Mouse (Mus musculus) duodenum, adult 2 months (tissue): ENCODE results near the gene Uqcc3. TPM values are rescaled to one million over a fixed set of nuclear protein-coding genes. Genes with fewer than 3 reads are reported as not detected.

Experiments used
- polyA plus RNA-seq: library from polyadenylated mRNA; depleted of rRNA; stranded (reverse); fragments of >200 nt; gene quantifications from 2 replicates; pipeline ENCODE4 v1.2.3, GENCODE M21; 2012; ENCODE audit warnings: low replicate concordance; rRNA removed

Uqcc3 gene
- 8.7 and 9.9 TPM in 2 replicates for polyA plus RNA-seq

DNA sequence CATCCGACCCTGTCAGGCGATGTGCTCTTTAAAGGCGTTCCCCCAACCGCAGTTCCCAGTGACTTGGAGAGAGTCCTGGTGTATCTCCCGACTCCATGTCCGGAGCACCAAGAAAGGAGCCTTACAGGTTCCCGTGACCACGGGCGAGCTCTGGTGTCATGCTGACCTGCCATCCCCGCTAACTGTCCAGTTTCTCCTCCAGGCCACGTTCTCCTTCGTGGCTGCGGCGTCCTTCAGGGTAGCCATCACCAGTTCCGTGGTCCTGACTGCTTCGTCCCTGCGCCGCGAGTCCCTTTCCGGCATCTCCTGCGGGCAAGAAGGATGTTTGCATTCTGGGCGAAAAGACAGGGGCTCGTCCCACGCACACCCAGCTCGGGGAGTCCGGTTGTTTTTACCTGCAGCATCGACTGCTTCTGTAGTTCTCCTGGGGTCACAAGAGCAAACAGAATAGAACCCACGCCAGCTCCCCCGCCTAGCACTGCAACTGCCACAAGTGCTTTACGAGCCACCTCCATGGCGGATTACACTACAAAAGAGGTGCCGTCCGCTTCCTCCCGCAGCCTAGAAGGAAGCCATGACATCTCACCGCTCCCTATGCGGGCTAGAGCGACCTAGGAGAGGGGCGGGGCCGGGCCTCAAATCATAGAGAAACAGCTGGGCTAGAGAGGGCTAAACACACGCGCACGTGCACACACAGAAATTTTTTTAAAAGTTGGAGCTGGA lies at the start of gene Uqcc3:
Uqcc3 (minus strand) TSS at position 613 of the 723 bp plus-strand sequence.

GRCm38 (mm10) chr19:8929224-8930088 lies 48.7 kb upstream of the Uqcc3 start, which contains the start of the genes Rom1 and Eml3:
TSS of gene Rom1 (minus strand) at chr19:8929356.
TSS of gene Eml3 (plus strand) at chr19:8929552.

GRCm38 (mm10) chr19:8920073-8920736 lies 39.5 kb upstream of the Uqcc3 start, which contains the start of gene B3gat3:
TSS of gene B3gat3 (plus strand) at chr19:8920374.

DNA sequence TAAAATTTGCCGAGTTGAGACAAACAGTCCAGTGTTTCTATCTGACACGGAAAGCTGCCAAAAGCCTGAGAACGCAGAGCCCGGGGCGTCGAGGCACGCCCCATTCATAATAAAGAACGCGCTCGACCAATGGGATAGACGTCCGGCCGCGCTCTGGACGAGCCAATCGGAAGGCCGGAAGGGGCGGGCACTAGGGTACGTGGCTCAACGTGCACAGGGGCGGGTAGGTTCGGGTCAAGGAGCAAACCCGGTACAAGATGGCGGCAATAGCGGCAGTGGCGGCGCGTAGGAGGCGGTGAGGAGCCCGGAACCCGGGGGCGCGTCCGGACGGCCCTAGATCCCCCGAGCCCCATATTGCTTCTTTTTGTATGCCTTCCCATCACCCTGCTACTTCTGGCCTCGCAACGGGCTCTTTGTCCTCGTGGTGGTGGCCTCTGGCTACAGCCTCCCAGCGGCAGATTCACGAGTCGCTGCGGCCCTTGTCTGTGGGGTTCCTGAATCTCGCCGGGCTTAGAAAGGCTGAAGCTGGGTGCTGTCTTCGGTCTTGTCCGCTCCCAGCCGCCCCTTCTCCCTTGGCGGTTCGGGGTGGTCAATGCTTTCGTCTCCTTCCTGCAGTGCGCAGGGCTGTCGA lies 17.3 kb upstream of the Uqcc3 start, which contains the start of gene Ganab:
Ganab (plus strand) TSS at position 207 of the 631 bp plus-strand sequence.

GRCm38 (mm10) chr19:8892829-8893766 lies 12.4 kb upstream of the Uqcc3 start, which contains the start of gene Ints5:
TSS of gene Ints5 (plus strand) at chr19:8893005.

GRCm38 (mm10) chr19:8888511-8889385 lies 8.0 kb upstream of the Uqcc3 start, which contains the start of the genes 1810009A15Rik and Gm49416:
TSS of gene 1810009A15Rik (plus strand) at chr19:8888853.
TSS of gene Gm49416 (plus strand) at chr19:8888926.

GRCm38 (mm10) chr19:8883616-8884015 lies 2.9 kb upstream of the Uqcc3 start, which contains the start of the genes Lbhd1 and Gm49403:
TSS of gene Lbhd1 (plus strand) at chr19:8883732.
TSS of gene Gm49403 (plus strand) at chr19:8883930.

GRCm38 (mm10) chr19:8871267-8872186 lies 9.2 kb downstream of the Uqcc3 start, which contains the start of gene Ubxn1:
TSS of gene Ubxn1 (plus strand) at chr19:8871496.

GRCm38 (mm10) chr19:8850402-8850901 lies 30.3 kb downstream of the Uqcc3 start, which contains the start of gene Lrrn4cl:
TSS of gene Lrrn4cl (plus strand) at chr19:8850768.

GRCm38 (mm10) chr19:8839103-8839907 lies 41.4 kb downstream of the Uqcc3 start, which contains the start of gene Gng3:
TSS of gene Gng3 (minus strand) at chr19:8839194.

DNA sequence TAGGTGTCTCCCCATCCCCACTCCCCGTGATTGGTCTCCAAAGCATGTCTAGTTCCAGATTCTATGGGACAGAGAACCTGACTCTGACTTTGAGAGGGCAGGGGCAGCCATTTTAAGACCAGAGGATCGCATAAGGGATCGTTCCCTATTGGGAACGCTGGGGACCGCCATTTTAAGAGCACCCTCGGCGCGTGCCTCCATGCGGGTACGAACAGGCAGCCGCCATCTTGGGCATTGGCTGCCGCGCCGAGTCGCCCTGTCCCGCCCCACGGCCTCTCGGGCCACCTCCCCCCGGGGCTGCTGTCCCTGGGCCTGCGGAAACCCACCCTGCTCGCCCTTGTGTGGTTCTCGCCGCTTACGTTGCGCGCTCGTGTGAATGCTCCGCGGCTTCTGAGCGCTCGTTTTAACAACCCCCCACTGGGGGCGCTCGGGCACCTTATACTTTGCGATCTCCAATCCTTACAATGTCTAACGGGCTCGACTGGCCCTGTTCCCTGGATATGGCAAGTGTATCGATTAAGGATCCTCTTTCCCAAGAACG lies 43.4 kb downstream of the Uqcc3 start, which contains the start of gene Bscl2:
Bscl2 (plus strand) TSS at position 217 of the 541 bp plus-strand sequence.

Other genes with a start within 250 kb of the Uqcc3 start
- gene Chrm1, start 217.1 kb downstream of the Uqcc3 start, polyA plus RNA-seq, result 2.3 and 6.0 TPM in 2 replicates
- gene Slc3a2, start 157.6 kb downstream of the Uqcc3 start, polyA plus RNA-seq, result 127 and 449 TPM in 2 replicates
- 12.4 and 17.1 TPM in 2 replicates for gene Wdr74, start 145.1 kb downstream of the Uqcc3 start, polyA plus RNA-seq
- not detected in 2 replicates for gene 1700092M07Rik, start 140.2 kb downstream of the Uqcc3 start, polyA plus RNA-seq
- gene Stx5a, start 139.5 kb downstream of the Uqcc3 start, polyA plus RNA-seq, result 54.0 and 56.6 TPM in 2 replicates
- gene Nxf1, start 123.8 kb downstream of the Uqcc3 start, polyA plus RNA-seq, result 22.0 and 28.9 TPM in 2 replicates
- 147 and 196 TPM in 2 replicates for gene Tmem223, start 109.9 kb downstream of the Uqcc3 start, polyA plus RNA-seq
- 107 and 114 TPM in 2 replicates for gene Tmem179b, start 106.5 kb downstream of the Uqcc3 start, polyA plus RNA-seq
- gene Taf6l, start 94.5 kb downstream of the Uqcc3 start, polyA plus RNA-seq, result 6.5 and 12.9 TPM in 2 replicates
- 12.3 and 13.7 TPM in 2 replicates for gene Polr2g, start 82.3 kb downstream of the Uqcc3 start, polyA plus RNA-seq
- gene Zbtb3, start 78.4 kb downstream of the Uqcc3 start, polyA plus RNA-seq, result 0.99 and 1.2 TPM in 2 replicates
- 3.4 and 8.2 TPM in 2 replicates for gene Ttc9c, start 61.6 kb downstream of the Uqcc3 start, polyA plus RNA-seq
- gene Hnrnpul2, start 60.9 kb downstream of the Uqcc3 start, polyA plus RNA-seq, result 7.7 and 10.3 TPM in 2 replicates
- gene AC129217.1, start 51.1 kb downstream of the Uqcc3 start, polyA plus RNA-seq, result 2.3 TPM in 1 of 2 replicates, not detected in the other
- gene Bscl2, start 43.5 kb downstream of the Uqcc3 start, polyA plus RNA-seq, result 88.6 and 106 TPM in 2 replicates
- 0.63 and 1.1 TPM in 2 replicates for gene Gng3, start 41.7 kb downstream of the Uqcc3 start, polyA plus RNA-seq
- 0.41 and 0.53 TPM in 2 replicates for gene Lrrn4cl, start 30.2 kb downstream of the Uqcc3 start, polyA plus RNA-seq
- 81.5 and 127 TPM in 2 replicates for gene Ubxn1, start 9.4 kb downstream of the Uqcc3 start, polyA plus RNA-seq
- 0.25 and 0.41 TPM in 2 replicates for gene Lbhd1, start 2.8 kb upstream of the Uqcc3 start, polyA plus RNA-seq
- gene Gm49403, start 3.0 kb upstream of the Uqcc3 start, polyA plus RNA-seq, result not detected in 2 replicates
- 4.2 and 6.4 TPM in 2 replicates for gene 1810009A15Rik, start 7.9 kb upstream of the Uqcc3 start, polyA plus RNA-seq
- not detected in 2 replicates for gene Gm49416, start 8.0 kb upstream of the Uqcc3 start, polyA plus RNA-seq
- gene Ints5, start 12.1 kb upstream of the Uqcc3 start, polyA plus RNA-seq, result 16.7 and 22.1 TPM in 2 replicates
- 55.3 and 67.9 TPM in 2 replicates for gene Ganab, start 17.1 kb upstream of the Uqcc3 start, polyA plus RNA-seq
- gene B3gat3, start 39.5 kb upstream of the Uqcc3 start, polyA plus RNA-seq, result 78.8 and 91.5 TPM in 2 replicates
- 15.7 and 17.8 TPM in 2 replicates for gene Rom1, start 48.4 kb upstream of the Uqcc3 start, polyA plus RNA-seq
- 32.1 and 32.8 TPM in 2 replicates for gene Eml3, start 48.6 kb upstream of the Uqcc3 start, polyA plus RNA-seq
- 15.3 and 15.4 TPM in 2 replicates for gene Mta2, start 61.0 kb upstream of the Uqcc3 start, polyA plus RNA-seq
- gene Tut1, start 72.9 kb upstream of the Uqcc3 start, polyA plus RNA-seq, result 12.7 and 15.2 TPM in 2 replicates
- gene Eef1g, start 86.1 kb upstream of the Uqcc3 start, polyA plus RNA-seq, result 66.9 and 98.4 TPM in 2 replicates
- 3.3 and 9.9 TPM in 2 replicates for gene Ahnak, start 108.4 kb upstream of the Uqcc3 start, polyA plus RNA-seq
- gene Scgb1a1, start 207.0 kb upstream of the Uqcc3 start, polyA plus RNA-seq, result not detected in 2 replicates